Mouse (Mus musculus) B cell, adult 2 months (primary cell): ENCODE data around the gene Htr1b.

Experiments
- DNase-seq, 2 experiments: peaks; one replicate each; pipeline ENCODE4 v3.0.0; 2022

Htr1b gene

DNA sequence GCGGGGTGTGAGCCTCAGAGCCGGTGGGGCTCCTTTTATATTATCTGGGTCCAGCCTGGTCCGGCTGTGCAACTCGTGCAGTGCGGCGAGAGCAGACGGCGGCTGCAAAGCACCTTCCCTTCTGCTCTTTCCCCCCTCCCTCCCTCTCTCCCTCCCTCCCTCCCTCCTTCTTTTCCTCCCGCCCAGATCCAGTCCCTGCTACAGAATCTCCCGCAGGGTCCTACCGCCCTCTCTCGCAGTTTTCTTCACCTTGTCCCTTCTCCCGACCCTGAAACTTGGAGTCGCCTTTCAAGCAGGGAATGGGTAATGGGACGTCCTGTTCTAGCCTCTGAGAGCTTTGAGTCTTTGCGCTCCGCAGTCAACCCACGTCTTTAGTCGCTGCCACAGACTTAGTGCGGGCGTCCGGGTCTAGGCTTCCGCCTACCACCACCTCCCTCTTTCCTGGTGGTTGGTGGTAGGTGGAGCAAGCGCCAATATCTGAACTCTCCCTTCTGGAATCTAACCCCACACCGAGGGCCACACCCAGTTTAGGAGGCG lies at the start of gene Htr1b:
Htr1b (minus strand) TSS at position 392 of the 537 bp plus-strand sequence.
- peak in 1 of 2 experiments; percentile 3 for DNase-seq

DNA sequence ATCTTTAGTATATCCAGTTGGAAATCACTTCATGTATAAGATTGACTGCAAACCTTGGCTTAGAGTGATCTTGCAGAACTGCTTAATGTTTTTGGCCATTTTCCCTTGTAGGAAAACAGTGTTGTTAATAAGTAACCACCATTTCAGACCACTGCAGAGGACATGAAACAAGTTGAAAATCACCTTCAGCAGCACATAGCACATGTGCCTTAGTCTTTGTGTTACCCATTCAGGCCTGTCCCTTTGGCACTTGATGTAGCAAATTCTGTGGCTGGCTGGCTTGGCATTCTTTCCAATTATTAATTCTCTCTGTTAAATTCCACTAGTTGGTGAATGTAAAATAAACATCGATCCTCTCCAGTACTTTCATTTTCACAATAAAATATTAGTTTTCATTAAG lies 43.1 kb upstream of the Htr1b start:
- no peak for DNase-seq

GRCm38 (mm10) chr9:81637486-81637885 lies 3.9 kb upstream of the Htr1b start:
- DNase-seq, result no peak

DNA sequence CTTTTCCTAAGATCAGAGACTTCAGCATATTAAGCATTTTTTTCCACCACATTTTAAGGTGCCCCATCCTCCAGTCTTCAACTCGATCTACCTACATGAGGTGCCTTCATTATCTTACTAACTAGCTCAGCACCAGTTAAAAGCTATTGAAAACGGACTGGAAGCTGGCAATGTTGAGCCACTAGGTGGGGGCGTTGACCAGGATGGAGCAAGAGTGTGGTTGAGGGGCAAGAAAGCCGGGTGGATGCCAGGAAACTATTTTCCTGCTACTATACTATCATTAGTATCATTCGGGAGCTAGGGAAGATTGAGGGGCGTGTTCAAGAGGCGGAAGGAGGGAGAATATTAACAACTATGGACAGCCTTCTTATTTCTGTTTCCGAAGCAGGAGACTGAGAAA lies 1.5 kb upstream of the Htr1b start:
- no peak for DNase-seq

DNA sequence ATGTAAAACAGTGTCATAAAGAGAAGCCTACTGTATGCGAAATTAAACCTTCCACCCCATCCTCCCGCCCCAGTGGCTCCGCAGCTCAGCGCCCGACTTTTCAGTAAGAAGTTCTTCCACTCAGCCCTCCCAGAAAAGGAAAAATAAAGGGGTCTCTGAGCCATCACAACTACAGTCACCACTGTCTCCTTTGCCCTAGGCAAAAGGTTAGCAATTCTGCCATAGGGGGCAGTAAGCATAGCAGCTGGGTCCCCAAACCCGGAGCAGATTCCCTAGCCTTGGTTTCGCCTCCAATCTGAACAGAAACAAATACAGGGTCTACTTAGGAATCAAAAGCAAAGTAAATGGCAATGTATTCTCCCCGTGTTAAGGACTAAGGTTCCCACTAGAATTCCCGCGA lies 535 bp upstream of the Htr1b start:
- DNase-seq, result no peak

- peak; percentile 2 to 9 for DNase-seq
Measured at GRCm38 (mm10) chr9:81632736-81633436, 742 bp downstream of the Htr1b start.

DNA sequence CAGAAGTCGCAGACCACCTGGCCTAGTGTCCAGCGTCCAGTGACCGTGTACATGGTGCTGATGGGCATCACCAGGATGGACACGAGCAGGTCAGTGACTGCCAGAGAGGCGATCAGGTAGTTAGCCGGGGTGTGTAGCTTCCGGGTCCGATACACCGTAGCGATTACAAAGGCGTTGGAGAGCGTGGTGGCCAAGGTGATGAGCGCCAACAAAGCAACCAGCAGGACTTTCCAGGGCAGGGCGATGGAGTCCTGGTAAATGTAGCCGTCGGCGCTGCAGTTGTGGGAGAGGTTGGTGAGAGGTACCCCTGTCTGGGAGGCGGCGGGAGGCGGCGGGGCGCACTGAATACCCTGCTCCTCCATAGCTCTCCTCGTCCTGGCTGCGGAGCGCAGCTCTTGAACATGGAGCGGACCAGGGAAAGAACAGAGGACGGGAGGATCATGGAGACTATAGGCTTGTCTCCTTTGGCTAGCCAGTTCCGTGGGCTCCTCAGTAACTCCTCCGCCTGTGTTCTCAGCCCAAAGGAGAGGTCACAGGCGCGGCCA lies 1.4 kb downstream of the Htr1b start:
- DNase-seq, result no peak

DNA sequence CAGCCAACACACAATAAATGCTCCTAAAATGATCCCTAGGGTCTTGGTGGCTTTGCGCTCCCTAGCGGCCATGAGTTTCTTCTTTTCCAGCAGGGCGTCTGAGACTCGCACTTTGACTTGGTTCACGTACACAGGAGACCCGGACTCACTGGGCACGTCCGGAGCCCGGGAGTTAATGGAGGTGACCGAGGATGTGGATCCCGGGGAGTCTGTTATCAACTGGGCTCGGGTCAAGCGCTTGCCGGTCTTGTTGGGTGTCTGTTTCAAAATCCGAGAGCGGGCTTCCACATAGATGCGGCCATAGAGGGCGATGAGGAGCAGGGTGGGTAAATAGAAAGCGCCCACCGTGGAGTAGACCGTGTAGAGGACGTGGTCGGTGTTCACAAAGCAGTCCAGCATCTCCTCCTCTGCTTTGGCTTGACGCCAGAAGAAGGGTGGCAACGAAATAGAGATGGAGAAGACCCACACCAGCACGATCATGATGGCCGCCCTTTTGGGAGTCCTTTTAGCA lies 2.0 kb downstream of the Htr1b start:
- peak in 1 of 2 experiments; percentile 2 for DNase-seq

DNA sequence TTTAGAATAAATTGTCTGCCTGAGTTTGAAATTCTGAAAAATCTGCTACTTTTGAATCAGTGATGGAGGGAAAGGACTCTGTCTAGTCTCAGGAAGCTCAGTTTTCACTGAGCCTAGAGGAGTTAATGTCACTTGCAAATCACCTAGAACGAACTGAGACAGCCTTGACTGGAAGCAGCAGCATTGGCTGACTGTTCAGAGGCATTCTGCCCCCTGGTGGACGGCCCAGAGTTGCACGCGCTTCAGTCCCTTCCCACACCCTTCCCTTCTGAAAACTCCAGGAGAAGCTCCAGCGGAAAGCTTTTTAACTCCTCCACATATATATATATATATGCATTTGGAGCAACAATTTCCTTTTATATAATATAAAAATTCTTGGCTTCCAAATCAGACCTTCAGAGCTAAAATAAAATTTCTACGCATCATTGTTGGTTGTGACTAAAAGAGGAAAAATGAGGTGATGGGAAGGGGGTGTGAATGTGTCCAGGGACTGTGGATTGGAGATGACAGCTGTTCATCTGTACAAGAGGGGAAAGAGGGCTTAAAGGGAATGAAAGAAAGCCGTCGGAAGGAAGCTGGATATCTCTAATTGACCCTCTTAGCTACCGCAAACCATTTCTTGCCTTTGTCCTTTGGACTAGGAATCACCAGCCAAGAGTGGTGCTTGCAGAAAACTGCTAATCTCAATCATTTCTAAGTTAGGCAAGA lies 6.6 kb downstream of the Htr1b start:
- peak; percentile 58 to 60 for DNase-seq

DNA sequence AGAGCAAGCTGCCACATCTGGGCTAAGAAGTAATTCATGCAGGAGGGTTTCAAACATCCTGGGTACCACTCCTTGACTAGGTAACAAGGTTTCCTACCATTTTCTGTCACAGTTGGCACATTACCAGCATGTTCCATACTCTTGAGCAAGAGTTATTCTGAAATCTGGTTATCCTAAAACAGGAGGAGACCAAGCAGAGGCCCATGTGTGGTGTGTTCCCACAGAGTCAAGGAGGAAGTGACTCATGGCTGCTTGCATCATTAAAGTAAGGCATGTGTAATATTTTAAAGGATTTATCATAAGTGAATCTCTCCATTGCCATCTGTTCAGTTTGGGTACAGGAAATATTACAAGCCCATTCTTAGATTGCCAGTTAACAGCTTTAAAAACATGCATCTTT lies 7.7 kb downstream of the Htr1b start:
- DNase-seq, result no peak

- no peak for DNase-seq
Measured at GRCm38 (mm10) chr9:81622873-81623272, 10.8 kb downstream of the Htr1b start.

GRCm38 (mm10) chr9:81611022-81611421 lies 22.6 kb downstream of the Htr1b start:
- DNase-seq, result no peak
